Mouse (Mus musculus): ENCODE results near the gene Aqp6. TPM values are rescaled to one million over a fixed set of nuclear protein-coding genes. Genes with fewer than 3 reads are reported as not detected.

Aqp6 gene
- polyA plus RNA-seq, 1 experiment from 2014 or later: 0.28 TPM

GRCm38 (mm10) chr15:99619821-99620220 lies 18.6 kb downstream of the Aqp6 start:
- Histone ChIP-seq H3K9ac (ENCODE audit: low read depth, low read length) (no peak overlapping the region), H3K4me3 (ENCODE audit: low read depth, low read length) (no peak overlapping the region), H3K27ac (ENCODE audit: low read length) (no peak overlapping the region), H3K9me3 (replicated peaks; ENCODE audit: control insufficient read depth, low read length, poor library complexity, severe bottlenecking) (no peaks in the 10 kb centered on the region), H3K4me2 (ENCODE audit: low read length) (no peak overlapping the region), H3K36me3 (ENCODE audit: control insufficient read depth, insufficient read depth, low read length) (no peaks in the 10 kb centered on the region), H3K4me1 (ENCODE audit: control insufficient read depth, insufficient read depth, low read length) (peaks cover 7% of the 10 kb centered on the region; the same call in 1 of the 2 replicates), H3K27me3 (ENCODE audit: control insufficient read depth, insufficient read depth, low read depth, low read length) (no peaks in the 10 kb centered on the region)
- WGBS: 72% methylated on average over 4 of the region's 4 CpGs
- ATAC-seq: no peak

DNA sequence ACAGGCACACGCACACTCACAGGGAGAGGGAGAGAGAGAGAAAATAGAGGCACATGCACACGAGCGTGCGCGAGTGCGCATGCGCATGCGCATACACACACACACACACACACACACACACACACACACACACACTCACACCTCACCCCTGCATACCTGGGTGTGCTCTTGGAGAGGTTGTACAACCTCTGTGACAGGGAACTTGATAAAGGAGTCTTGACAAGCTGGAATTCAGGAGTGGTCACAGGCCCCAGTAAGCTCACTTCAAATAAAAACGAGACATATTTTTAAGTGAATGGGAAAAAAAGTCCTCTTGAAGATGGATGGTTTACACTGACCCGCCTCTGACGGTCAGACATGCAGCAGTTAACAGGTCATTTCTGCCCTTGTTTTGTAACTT lies 20.9 kb downstream of the Aqp6 start:
- Histone ChIP-seq H3K4me1 (ENCODE audit: control insufficient read depth, insufficient read depth, low read length) (no peaks in the 10 kb centered on the region), H3K27ac (ENCODE audit: low read length) (no peak overlapping the region), H3K4me3 (ENCODE audit: low read depth, low read length) (no peak overlapping the region), H3K36me3 (ENCODE audit: control insufficient read depth, insufficient read depth, low read length) (peaks cover 6% of the 10 kb centered on the region; the same call in 1 of the 2 replicates), H3K4me2 (ENCODE audit: low read length) (no peak overlapping the region), H3K9me3 (replicated peaks; ENCODE audit: control insufficient read depth, low read length, poor library complexity, severe bottlenecking) (no peaks in the 10 kb centered on the region), H3K27me3 (ENCODE audit: control insufficient read depth, insufficient read depth, low read depth, low read length) (no peaks in the 10 kb centered on the region), H3K9ac (ENCODE audit: low read depth, low read length) (no peak overlapping the region)
- WGBS: 96% methylated on average over 11 of the region's 11 CpGs
- no peak for ATAC-seq

GRCm38 (mm10) chr15:99631618-99632017 lies 30.4 kb downstream of the Aqp6 start:
- Histone ChIP-seq H3K9me3 (replicated peaks; ENCODE audit: control insufficient read depth, low read length, poor library complexity, severe bottlenecking) (no peaks in the 10 kb centered on the region), H3K27me3 (ENCODE audit: control insufficient read depth, insufficient read depth, low read depth, low read length) (no peaks in the 10 kb centered on the region), H3K4me3 (ENCODE audit: low read depth, low read length) (no peak overlapping the region), H3K36me3 (ENCODE audit: control insufficient read depth, insufficient read depth, low read length) (peaks cover 7% of the 10 kb centered on the region), H3K9ac (ENCODE audit: low read depth, low read length) (no peak overlapping the region), H3K4me1 (ENCODE audit: control insufficient read depth, insufficient read depth, low read length) (0 out of 2 replicates have a peak, but pooled peaks cover 2% of the 10 kb centered on the region), H3K27ac (ENCODE audit: low read length) (no peak overlapping the region), H3K4me2 (ENCODE audit: low read length) (no peak overlapping the region)
- ATAC-seq: no peak

GRCm38 (mm10) chr15:99634702-99635101 lies 33.5 kb downstream of the Aqp6 start:
- H3K4me3 ChIP-seq (ENCODE audit: low read depth, low read length): no peak overlapping the region
- peaks cover 5% of the 10 kb centered on the region for H3K36me3 ChIP-seq (ENCODE audit: control insufficient read depth, insufficient read depth, low read length)
- H3K9me3 ChIP-seq (replicated peaks; ENCODE audit: control insufficient read depth, low read length, poor library complexity, severe bottlenecking): no peaks in the 10 kb centered on the region
- peaks cover 15% of the 10 kb centered on the region for H3K4me1 ChIP-seq (ENCODE audit: control insufficient read depth, insufficient read depth, low read length)
- H3K4me2 ChIP-seq (ENCODE audit: low read length): no peak overlapping the region
- no peak overlapping the region for H3K9ac ChIP-seq (ENCODE audit: low read depth, low read length)
- no peaks in the 10 kb centered on the region for H3K27me3 ChIP-seq (ENCODE audit: control insufficient read depth, insufficient read depth, low read depth, low read length)
- no peak overlapping the region for H3K27ac ChIP-seq (ENCODE audit: low read length)
- ATAC-seq: no peak
- WGBS: 95% methylated on average over 7 of the region's 7 CpGs

GRCm38 (mm10) chr15:99637405-99638123 lies 36.4 kb downstream of the Aqp6 start:
- peak overlapping the region; percentile 36 for H3K4me2 ChIP-seq (ENCODE audit: low read length)
- peak; percentile 45; the same call in 1 of the 2 replicates for ATAC-seq
- no peaks in the 10 kb centered on the region for H3K36me3 ChIP-seq (ENCODE audit: control insufficient read depth, insufficient read depth, low read length)
- peaks cover 15% of the 10 kb centered on the region for H3K4me1 ChIP-seq (ENCODE audit: control insufficient read depth, insufficient read depth, low read length)
- no peak overlapping the region; the same call in 1 of the 2 replicates for H3K4me3 ChIP-seq (ENCODE audit: low read depth, low read length)
- H3K9me3 ChIP-seq (replicated peaks; ENCODE audit: control insufficient read depth, low read length, poor library complexity, severe bottlenecking): no peaks in the 10 kb centered on the region
- no peaks in the 10 kb centered on the region for H3K27me3 ChIP-seq (ENCODE audit: control insufficient read depth, insufficient read depth, low read depth, low read length)
- H3K9ac ChIP-seq (ENCODE audit: low read depth, low read length): peak overlapping the region; percentile 55; the same call in 1 of the 2 replicates
- WGBS: 29% methylated on average over 12 of the region's 12 CpGs
- H3K27ac ChIP-seq (ENCODE audit: low read length): peak overlapping the region; percentile 89

GRCm38 (mm10) chr15:99638124-99638485 lies 36.9 kb downstream of the Aqp6 start:
- Histone ChIP-seq H3K9ac (ENCODE audit: low read depth, low read length) (no peak overlapping the region), H3K27ac (ENCODE audit: low read length) (peak overlapping the region; percentile 89), H3K9me3 (replicated peaks; ENCODE audit: control insufficient read depth, low read length, poor library complexity, severe bottlenecking) (no peaks in the 10 kb centered on the region), H3K4me3 (ENCODE audit: low read depth, low read length) (no peak overlapping the region), H3K4me1 (ENCODE audit: control insufficient read depth, insufficient read depth, low read length) (peaks cover 15% of the 10 kb centered on the region), H3K4me2 (ENCODE audit: low read length) (no peak overlapping the region), H3K36me3 (ENCODE audit: control insufficient read depth, insufficient read depth, low read length) (no peaks in the 10 kb centered on the region), H3K27me3 (ENCODE audit: control insufficient read depth, insufficient read depth, low read depth, low read length) (no peaks in the 10 kb centered on the region)
- ATAC-seq: no peak
- WGBS: 59% methylated on average over 5 of the region's 5 CpGs

- peaks cover 20% of the 10 kb centered on the region for H3K4me1 ChIP-seq (ENCODE audit: control insufficient read depth, insufficient read depth, low read length)
- no peaks in the 10 kb centered on the region for H3K9me3 ChIP-seq (replicated peaks; ENCODE audit: control insufficient read depth, low read length, poor library complexity, severe bottlenecking)
- 69% methylated on average over 6 of the region's 6 CpGs for WGBS
- H3K4me2 ChIP-seq (ENCODE audit: low read length): no peak overlapping the region
- no peaks in the 10 kb centered on the region for H3K36me3 ChIP-seq (ENCODE audit: control insufficient read depth, insufficient read depth, low read length)
- no peak overlapping the region for H3K9ac ChIP-seq (ENCODE audit: low read depth, low read length)
- no peaks in the 10 kb centered on the region for H3K27me3 ChIP-seq (ENCODE audit: control insufficient read depth, insufficient read depth, low read depth, low read length)
- H3K4me3 ChIP-seq (ENCODE audit: low read depth, low read length): no peak overlapping the region
- ATAC-seq: no peak
- no peak overlapping the region for H3K27ac ChIP-seq (ENCODE audit: low read length)
These were observed 41.4 kb downstream of the Aqp6 start for GRCm38 (mm10) chr15:99642622-99643021.

DNA sequence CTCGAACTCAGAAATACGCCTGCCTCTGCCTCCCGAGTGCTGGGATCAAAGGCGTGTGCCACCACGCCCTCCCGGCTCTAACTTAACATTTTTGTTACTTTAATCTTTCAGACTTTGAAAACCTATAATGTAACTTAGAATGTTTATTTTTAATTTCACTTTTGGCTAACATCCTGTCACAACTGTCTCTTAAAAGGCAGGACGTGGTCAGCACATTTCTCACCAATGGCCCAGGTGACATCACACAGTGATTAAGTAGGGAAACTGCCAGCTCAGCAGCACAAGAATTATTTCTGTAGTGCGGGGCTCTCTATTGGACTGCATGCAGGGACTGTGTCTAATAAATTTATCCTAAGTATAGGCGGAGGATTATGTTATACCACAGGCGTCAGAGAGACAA lies 42.6 kb downstream of the Aqp6 start:
- Histone ChIP-seq H3K27ac (ENCODE audit: low read length) (no peak overlapping the region), H3K36me3 (ENCODE audit: control insufficient read depth, insufficient read depth, low read length) (no peaks in the 10 kb centered on the region), H3K4me1 (ENCODE audit: control insufficient read depth, insufficient read depth, low read length) (peaks cover 23% of the 10 kb centered on the region), H3K4me2 (ENCODE audit: low read length) (no peak overlapping the region), H3K27me3 (ENCODE audit: control insufficient read depth, insufficient read depth, low read depth, low read length) (no peaks in the 10 kb centered on the region), H3K9me3 (replicated peaks; ENCODE audit: control insufficient read depth, low read length, poor library complexity, severe bottlenecking) (no peaks in the 10 kb centered on the region), H3K4me3 (ENCODE audit: low read depth, low read length) (no peak overlapping the region), H3K9ac (ENCODE audit: low read depth, low read length) (no peak overlapping the region)
- ATAC-seq: no peak
- WGBS: 68% methylated on average over 10 of the region's 10 CpGs

DNA sequence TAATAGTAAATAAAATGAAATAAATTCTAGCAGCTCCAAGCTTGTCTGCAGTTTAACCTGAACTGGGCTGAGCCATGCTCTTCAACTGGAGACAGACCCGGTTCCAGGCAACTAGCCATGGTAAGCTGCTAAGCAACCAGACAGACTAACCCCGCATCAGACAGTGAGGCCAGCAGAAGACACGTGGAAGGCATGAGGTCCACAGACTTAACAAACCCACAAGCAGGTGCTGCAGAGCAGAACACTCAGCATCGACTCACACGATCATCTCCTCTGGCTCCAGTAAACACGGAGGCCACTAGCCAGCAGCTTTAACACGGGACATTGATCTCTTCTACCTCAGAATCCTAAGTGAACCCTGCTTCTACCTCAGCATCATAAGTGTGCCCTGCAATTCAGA lies 43.6 kb downstream of the Aqp6 start:
- Histone ChIP-seq H3K9me3 (replicated peaks; ENCODE audit: control insufficient read depth, low read length, poor library complexity, severe bottlenecking) (no peaks in the 10 kb centered on the region), H3K27me3 (ENCODE audit: control insufficient read depth, insufficient read depth, low read depth, low read length) (no peaks in the 10 kb centered on the region), H3K27ac (ENCODE audit: low read length) (peak overlapping the region; percentile 33), H3K4me1 (ENCODE audit: control insufficient read depth, insufficient read depth, low read length) (peaks cover 32% of the 10 kb centered on the region), H3K36me3 (ENCODE audit: control insufficient read depth, insufficient read depth, low read length) (no peaks in the 10 kb centered on the region), H3K4me3 (ENCODE audit: low read depth, low read length) (no peak overlapping the region), H3K4me2 (ENCODE audit: low read length) (peak overlapping the region; percentile 33; the same call in 1 of the 2 replicates), H3K9ac (ENCODE audit: low read depth, low read length) (peak overlapping the region; percentile 35; the same call in 1 of the 2 replicates)
- 33% methylated on average over 7 of the region's 7 CpGs for WGBS
- 0 out of 2 replicates have a peak, but pooled peaks have one; percentile 52 for ATAC-seq
